Mouse (Mus musculus) olfactory bulb, adult 2 months (tissue): ENCODE measurements around the gene Cdk5rap3.

ENCODE experiments used
- CTCF ChIP-seq: fragments of 200-500 bp; IDR thresholded peaks from 2 replicates; pipeline ENCODE4 v1.5.1; 2012; ENCODE audit warnings: low read depth, mild to moderate bottlenecking, low read length, moderate library complexity; ENCODE audit not compliant: insufficient read depth
- POLR2A ChIP-seq: fragments of 200-500 bp; IDR thresholded peaks from 2 replicates; pipeline ENCODE4 v1.6.1; 2012; ENCODE audit warnings: mild to moderate bottlenecking, low read depth, low read length, moderate library complexity; ENCODE audit not compliant: insufficient read depth

GRCm38 (mm10) chr11:96935872-96936650 lies 19.8 kb upstream of the Cdk5rap3 start:
- no peak for TF ChIP-seq POLR2A
- TF ChIP-seq CTCF: no peak
